Mouse (Mus musculus) heart, postnatal 0 days (tissue): Measurements from ENCODE around the gene Dspp.

Experiments used
- CTCF ChIP-seq: IDR thresholded peaks from 2 replicates; pipeline ENCODE4 v1.5.1; 2016; ENCODE audit warnings: antibody characterized with exemption, control low read depth, low read depth
- EP300 ChIP-seq: IDR thresholded peaks from 2 replicates; pipeline ENCODE4 v1.6.1; 2016; ENCODE audit warnings: antibody characterized with exemption, low read depth

DNA sequence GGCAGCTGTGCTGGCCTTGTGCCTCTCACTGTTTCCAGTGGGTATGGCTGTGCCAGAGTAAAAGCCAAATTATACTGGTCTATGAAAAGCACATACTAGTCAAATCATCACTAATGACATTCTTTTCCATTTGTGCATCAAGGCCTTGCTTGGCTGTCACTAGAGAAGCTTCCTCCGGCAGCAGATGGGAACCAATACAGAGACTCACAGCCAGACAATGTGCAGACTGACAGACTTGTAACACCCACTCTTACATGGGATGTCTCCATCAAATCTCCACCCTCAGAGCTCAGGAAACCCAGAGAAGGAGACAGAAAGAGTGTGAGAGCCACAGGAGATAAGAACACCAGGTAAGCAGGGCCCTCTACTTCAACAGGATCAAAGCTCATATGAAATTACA is 24.6 kb downstream of the Dspp start:
- TF ChIP-seq EP300 (no peak), CTCF (no peak)
